Mouse (Mus musculus): ENCODE measurements around the gene Kcnj14.

GRCm38 (mm10) chr7:45770427-45771082 lies 54.0 kb downstream of the Kcnj14 start:
- TF ChIP-seq POLR2A (IDR thresholded peaks at IDR 0.05; ENCODE audit: insufficient read depth, low read depth, low read length) (no peak), CTCF (IDR thresholded peaks at IDR 0.05; ENCODE audit: insufficient read depth, low read depth, low read length) (no peak)
